Mouse (Mus musculus) small intestine, adult 2 months (tissue): ENCODE data around the gene Dusp15.

Experiments used
- CTCF ChIP-seq: fragments of 200-500 bp; IDR thresholded peaks from 2 replicates; pipeline ENCODE4 v1.5.1; 2012; ENCODE audit warnings: low read depth, mild to moderate bottlenecking, control low read depth, inconsistent platforms, low read length, moderate library complexity, mixed read lengths; ENCODE audit not compliant: insufficient replicate concordance, insufficient read length; ENCODE audit errors: extremely low read depth
- POLR2A ChIP-seq: fragments of 200-500 bp; IDR thresholded peaks from 2 replicates; pipeline ENCODE4 v1.6.1; 2012; ENCODE audit warnings: low read depth, mild to moderate bottlenecking, control low read depth, inconsistent platforms, low read length, moderate library complexity

DNA sequence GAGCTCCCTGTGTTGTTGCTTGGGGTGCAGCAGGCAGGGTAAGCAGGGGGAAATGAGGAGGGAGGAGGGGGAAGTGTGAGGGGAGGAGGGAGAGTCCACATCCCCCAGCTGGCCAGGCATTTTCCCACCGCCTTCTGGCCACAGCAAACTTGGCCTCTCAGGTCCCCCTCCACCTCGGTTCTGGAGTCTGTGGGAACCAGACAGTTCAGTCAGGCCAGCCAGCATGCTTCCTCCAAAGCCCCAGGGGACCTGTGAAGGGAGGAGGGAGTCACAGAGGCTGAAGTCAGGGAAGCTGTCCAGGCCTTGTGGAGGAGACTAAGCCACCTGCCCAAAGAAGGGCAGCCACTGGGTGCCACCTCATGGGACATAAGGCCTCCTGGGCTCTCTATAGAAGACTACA, 21.2 kb downstream of the Dusp15 start:
- TF ChIP-seq POLR2A (no peak), CTCF (no peak)
